Mouse (Mus musculus) kidney, embryonic 16.5 days (tissue): Measurements from ENCODE around the gene Slco4a1. TPM values are rescaled to one million over a fixed set of nuclear protein-coding genes. Genes with fewer than 3 reads are reported as not detected.

Experiments
- ATAC-seq: fragments of 200-750 bp; cut with Nextera tagmentation; 2 replicates; pipeline ENCODE4 v1.8.0; 2017; ENCODE audit warnings: moderate TSS enrichment; ENCODE audit not compliant: low FRiP score, low TSS enrichment
- H3K27ac ChIP-seq: fragments of 300-500 bp; sonication (generic); 2 replicates; pipeline ENCODE4 v1.5.1; 2014; ENCODE audit warnings: low read length
- H3K27me3 ChIP-seq: fragments of 300-500 bp; sonication (generic); 2 replicates; pipeline ENCODE4 v1.6.1; 2014; ENCODE audit warnings: low read length, control low read depth, mixed read lengths; ENCODE audit not compliant: insufficient read depth
- H3K36me3 ChIP-seq: fragments of 300-500 bp; sonication (generic); 2 replicates; pipeline ENCODE4 v1.6.1; 2014; ENCODE audit warnings: low read length, control low read depth, mixed read lengths; ENCODE audit not compliant: insufficient read depth
- H3K4me1 ChIP-seq: fragments of 300-500 bp; sonication (generic); 2 replicates; pipeline ENCODE4 v1.6.1; 2014; ENCODE audit warnings: low read length, control low read depth, mixed read lengths; ENCODE audit not compliant: insufficient read depth
- H3K4me2 ChIP-seq: fragments of 300-500 bp; sonication (generic); replicated peaks from 2 replicates; pipeline ENCODE4 v1.6.1; 2014; ENCODE audit warnings: low read depth, low read length
- H3K4me3 ChIP-seq: fragments of 300-500 bp; sonication (generic); 2 replicates; pipeline ENCODE4 v1.5.1; 2014; ENCODE audit warnings: mild to moderate bottlenecking, low read length
- H3K9ac ChIP-seq: fragments of 300-500 bp; sonication (generic); replicated peaks from 2 replicates; pipeline ENCODE4 v1.6.1; 2014; ENCODE audit warnings: low read length
- H3K9me3 ChIP-seq: fragments of 300-500 bp; sonication (generic); 2 replicates; pipeline ENCODE4 v1.6.1; 2016; ENCODE audit warnings: low read length, control low read depth
- WGBS: fragments of 180-500 bp; shearing (Covaris S2); extraction: QIAGEN DNeasy Blood & Tissue Kit; methylation state at CpG from one replicate; pipeline ENCODE4 v1.1.7; 2014; 5-methylcytosine and 5-hydroxymethylcytosine counted together
- polyA plus RNA-seq: library from polyadenylated mRNA; unstranded; fragments of >200 nt; fragmentation: Nextera tagmentation; extraction: Ambion mirVana; gene quantifications from 2 replicates; pipeline ENCODE4 v1.2.1, GENCODE M21; 2015

The Slco4a1 gene
- polyA plus RNA-seq: 3.2 and 3.3 TPM in 2 replicates

- 1% methylated on average over 65 of the region's 65 CpGs for WGBS
- H3K27me3 ChIP-seq: peaks cover 24% of the 10 kb centered on the region
- no peak within 1 kb of the TSS for H3K27ac ChIP-seq
These were observed at the start of gene Slco4a1 for GRCm38 (mm10) chr2:180455723-180456698. Gene Slco4a1, plus strand, starts transcription at chr2:180456245.

GRCm38 (mm10) chr2:180408410-180408809 is 47.6 kb upstream of the Slco4a1 start:
- H3K27me3 ChIP-seq: no peaks in the 10 kb centered on the region
- 25% methylated on average over 2 of the region's 2 CpGs for WGBS
- no peak overlapping the region for H3K27ac ChIP-seq
- H3K9ac ChIP-seq: no peak overlapping the region
- no peak for ATAC-seq
- no peaks in the 10 kb centered on the region for H3K4me1 ChIP-seq
- no peak overlapping the region for H3K4me2 ChIP-seq
- H3K9me3 ChIP-seq: no peaks in the 10 kb centered on the region
- H3K4me3 ChIP-seq: no peak overlapping the region
- H3K36me3 ChIP-seq: no peaks in the 10 kb centered on the region

More at GRCm38 (mm10) chr2:180455723-180456698, at the start of gene Slco4a1:
- ATAC-seq: peak; percentile 97
- Histone ChIP-seq H3K4me3 (peak within 1 kb of the TSS; percentile 59), H3K9ac (peak within 1 kb of the TSS; percentile 61), H3K36me3 (no peaks in the 10 kb centered on the region), H3K9me3 (no peaks in the 10 kb centered on the region), H3K4me1 (peaks cover 13% of the 10 kb centered on the region), H3K4me2 (peak within 1 kb of the TSS; percentile 98)

- Histone ChIP-seq H3K9ac (no peak overlapping the region), H3K9me3 (no peaks in the 10 kb centered on the region), H3K27ac (no peak overlapping the region), H3K4me3 (no peak overlapping the region), H3K36me3 (no peaks in the 10 kb centered on the region), H3K27me3 (no peaks in the 10 kb centered on the region), H3K4me2 (no peak overlapping the region), H3K4me1 (no peaks in the 10 kb centered on the region)
- no peak for ATAC-seq
- WGBS: 67% methylated on average over 8 of the region's 8 CpGs
These were observed 45.6 kb upstream of the Slco4a1 start for GRCm38 (mm10) chr2:180410432-180410831.

- Histone ChIP-seq H3K36me3 (no peaks in the 10 kb centered on the region), H3K9ac (no peak overlapping the region), H3K27me3 (no peaks in the 10 kb centered on the region), H3K4me3 (no peak overlapping the region), H3K4me2 (no peak overlapping the region), H3K9me3 (no peaks in the 10 kb centered on the region), H3K4me1 (no peaks in the 10 kb centered on the region), H3K27ac (no peak overlapping the region)
- 7% methylated on average over 8 of the region's 8 CpGs for WGBS
- no peak for ATAC-seq
These were observed 45.0 kb upstream of the Slco4a1 start for GRCm38 (mm10) chr2:180411013-180411412.

- no peak overlapping the region for H3K9ac ChIP-seq
- H3K4me3 ChIP-seq: no peak overlapping the region
- 58% methylated on average over 3 of the region's 3 CpGs for WGBS
- H3K9me3 ChIP-seq: no peaks in the 10 kb centered on the region
- H3K4me2 ChIP-seq: no peak overlapping the region
- H3K36me3 ChIP-seq: no peaks in the 10 kb centered on the region
- no peaks in the 10 kb centered on the region for H3K27me3 ChIP-seq
- H3K27ac ChIP-seq: no peak overlapping the region
- no peaks in the 10 kb centered on the region for H3K4me1 ChIP-seq
- no peak for ATAC-seq
These were observed 40.4 kb upstream of the Slco4a1 start for GRCm38 (mm10) chr2:180415627-180416026.

- no peaks in the 10 kb centered on the region for H3K9me3 ChIP-seq
- 16% methylated on average over 9 of the region's 9 CpGs for WGBS
- no peak overlapping the region for H3K9ac ChIP-seq
- no peak overlapping the region for H3K4me2 ChIP-seq
- H3K4me3 ChIP-seq: no peak overlapping the region
- no peaks in the 10 kb centered on the region for H3K27me3 ChIP-seq
- H3K27ac ChIP-seq: no peak overlapping the region
- no peaks in the 10 kb centered on the region for H3K36me3 ChIP-seq
- H3K4me1 ChIP-seq: no peaks in the 10 kb centered on the region
- ATAC-seq: no peak
These were observed 38.3 kb upstream of the Slco4a1 start for GRCm38 (mm10) chr2:180417731-180418130.

GRCm38 (mm10) chr2:180420641-180421040 is 35.4 kb upstream of the Slco4a1 start:
- no peak for ATAC-seq
- WGBS: 77% methylated on average over 3 of the region's 3 CpGs
- no peak overlapping the region for H3K4me2 ChIP-seq
- H3K27me3 ChIP-seq: no peaks in the 10 kb centered on the region
- no peaks in the 10 kb centered on the region for H3K4me1 ChIP-seq
- no peak overlapping the region for H3K9ac ChIP-seq
- H3K36me3 ChIP-seq: no peaks in the 10 kb centered on the region
- H3K27ac ChIP-seq: no peak overlapping the region
- no peaks in the 10 kb centered on the region for H3K9me3 ChIP-seq
- no peak overlapping the region for H3K4me3 ChIP-seq

GRCm38 (mm10) chr2:180425115-180425514 is 30.9 kb upstream of the Slco4a1 start:
- Histone ChIP-seq H3K9me3 (no peaks in the 10 kb centered on the region), H3K27me3 (no peaks in the 10 kb centered on the region), H3K4me1 (no peaks in the 10 kb centered on the region), H3K9ac (no peak overlapping the region), H3K36me3 (no peaks in the 10 kb centered on the region), H3K27ac (no peak overlapping the region), H3K4me3 (no peak overlapping the region), H3K4me2 (no peak overlapping the region)
- ATAC-seq: no peak
- whole genome bisulfite sequencing: 34% methylated on average over 2 of the region's 2 CpGs

GRCm38 (mm10) chr2:180427073-180427472 is 29.0 kb upstream of the Slco4a1 start:
- 68% methylated on average over 8 of the region's 8 CpGs for WGBS
- no peak for ATAC-seq
- no peak overlapping the region for H3K9ac ChIP-seq
- no peaks in the 10 kb centered on the region for H3K4me1 ChIP-seq
- no peaks in the 10 kb centered on the region for H3K27me3 ChIP-seq
- no peaks in the 10 kb centered on the region for H3K36me3 ChIP-seq
- no peak overlapping the region for H3K4me3 ChIP-seq
- no peak overlapping the region for H3K4me2 ChIP-seq
- H3K9me3 ChIP-seq: no peaks in the 10 kb centered on the region
- H3K27ac ChIP-seq: no peak overlapping the region

GRCm38 (mm10) chr2:180428331-180428730 is 27.7 kb upstream of the Slco4a1 start:
- Histone ChIP-seq H3K4me1 (no peaks in the 10 kb centered on the region), H3K9ac (no peak overlapping the region), H3K4me2 (no peak overlapping the region), H3K9me3 (no peaks in the 10 kb centered on the region), H3K36me3 (no peaks in the 10 kb centered on the region), H3K27me3 (no peaks in the 10 kb centered on the region), H3K4me3 (no peak overlapping the region), H3K27ac (no peak overlapping the region)
- 27% methylated on average over 2 of the region's 2 CpGs for WGBS
- ATAC-seq: no peak
